Mouse (Mus musculus): ENCODE data around the gene Zfp541.

Zfp541 gene

GRCm38 (mm10) chr7:16083361-16083760 is 21.7 kb downstream of the Zfp541 start:
- no peak for DNase-seq

- DNase-seq, result peak; percentile 55
These were observed 26.0 kb downstream of the Zfp541 start for GRCm38 (mm10) chr7:16087587-16087986.

- no peak for DNase-seq
These were observed 33.0 kb downstream of the Zfp541 start for GRCm38 (mm10) chr7:16094592-16094991.

- peak; percentile 100 for DNase-seq
These were observed 36.7 kb downstream of the Zfp541 start, which contains the start of gene Napa for GRCm38 (mm10) chr7:16098021-16099017. Gene Napa (plus strand): TSS chr7:16098458.

- DNase-seq, result no peak
These were observed 38.3 kb downstream of the Zfp541 start for GRCm38 (mm10) chr7:16099901-16100300.

GRCm38 (mm10) chr7:16101081-16101480 is 39.5 kb downstream of the Zfp541 start:
- no peak for DNase-seq

- DNase-seq, result peak; percentile 54
These were observed 40.3 kb downstream of the Zfp541 start for GRCm38 (mm10) chr7:16101726-16102475.

GRCm38 (mm10) chr7:16102686-16103226 is 41.1 kb downstream of the Zfp541 start:
- no peak for DNase-seq

- peak; percentile 97 for DNase-seq
These were observed 42.1 kb downstream of the Zfp541 start for GRCm38 (mm10) chr7:16103760-16104159.

GRCm38 (mm10) chr7:16104611-16105388 is 43.2 kb downstream of the Zfp541 start:
- DNase-seq, result peak; percentile 35

- DNase-seq, result peak; percentile 57
These were observed 47.4 kb downstream of the Zfp541 start for GRCm38 (mm10) chr7:16108886-16109542.

GRCm38 (mm10) chr7:16110158-16110557 is 48.5 kb downstream of the Zfp541 start:
- DNase-seq, result peak; percentile 50

GRCm38 (mm10) chr7:16111284-16112090 is 49.9 kb downstream of the Zfp541 start:
- peak; percentile 36 for DNase-seq

GRCm38 (mm10) chr7:16116418-16116817 is 54.8 kb downstream of the Zfp541 start:
- DNase-seq, result peak; percentile 44

GRCm38 (mm10) chr7:16117100-16117499 is 55.5 kb downstream of the Zfp541 start:
- DNase-seq, result peak; percentile 69

GRCm38 (mm10) chr7:16119569-16120261 is 58.1 kb downstream of the Zfp541 start, which contains the start of gene Kptn:
Gene Kptn (plus strand): TSS chr7:16119895.
- DNase-seq, result peak; percentile 93

GRCm38 (mm10) chr7:16120262-16120600 is 58.6 kb downstream of the Zfp541 start:
- DNase-seq, result no peak

- peak; percentile 64 for DNase-seq
These were observed 64.2 kb downstream of the Zfp541 start for GRCm38 (mm10) chr7:16125829-16126228.

- peak; percentile 96 for DNase-seq
These were observed 66.7 kb downstream of the Zfp541 start for GRCm38 (mm10) chr7:16128344-16128743.

GRCm38 (mm10) chr7:16128899-16129298 is 67.3 kb downstream of the Zfp541 start:
- peak; percentile 83 for DNase-seq
